ENCODE assay signal across 10 mouse cellular contexts in the genomic region with DNA sequence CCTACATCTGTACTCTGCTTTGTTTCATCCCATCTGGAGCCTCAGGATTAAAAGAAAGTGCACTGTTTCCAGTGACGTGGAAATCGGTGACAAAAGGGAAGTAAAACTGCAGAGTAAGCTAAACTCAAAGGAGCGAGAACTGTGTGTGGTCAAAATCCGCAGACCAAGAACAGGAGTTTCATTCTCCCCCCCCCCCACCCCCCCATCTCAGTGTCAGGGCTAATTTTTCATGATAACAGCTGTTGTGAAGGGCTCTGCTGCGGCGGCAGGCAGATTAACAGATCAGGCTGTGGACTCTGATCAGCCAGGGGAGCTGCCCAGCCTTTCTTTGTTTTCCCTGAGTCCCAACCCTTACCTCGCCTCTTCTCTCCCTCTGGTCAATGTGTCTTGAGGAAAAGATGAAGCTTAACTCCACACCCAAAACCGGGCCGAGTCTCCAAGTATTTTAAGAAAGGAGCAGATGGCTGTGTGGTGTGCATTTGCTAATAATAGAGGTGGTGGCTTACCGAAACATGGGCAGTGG. TPM values are rescaled to one million over a fixed set of nuclear protein-coding genes. Genes with fewer than 3 reads are reported as not detected.
A peak's percentile ranks its signal among the peaks of the same experiment; 100 is the strongest.
DNase-seq lines count a peak whose midpoint lies in the region; TF ChIP-seq lines count a peak whose summit lies in the region.
"Had no signal": no experiment of that assay in that cellular context is flagged by ENCODE, and none has a peak within 500 bp of the region (broad histone marks: within the 10 kb centered on the region; RNA-seq: fewer than 3 reads in every experiment).

No protein-coding gene starts in this region.

- peaks cover 0 to 14% of the 10 kb centered on the region in 2 experiments; a peak in 2 of 4 replicates for H3K36me3 ChIP-seq in MEL (ENCODE audit: control insufficient read depth in 1 of 2, insufficient read depth in 2 of 2, low read length in 2 of 2)
- H3K36me3 ChIP-seq: hindbrain, embryonic 15.5 days had no signal

- H3K27me3 ChIP-seq in MEL (ENCODE audit: control insufficient read depth in 1 of 2, insufficient read depth in 2 of 2, low read length in 2 of 2) = no peaks in the 10 kb centered on the region

- no peak for TF ChIP-seq CTCF in MEL (IDR thresholded peaks at IDR 0.05 in 2 of 3, conservative IDR thresholded peaks at IDR 0.05 in 1 of 3; ENCODE audit: control insufficient read depth in 1 of 3, insufficient read depth in 1 of 3, low read depth in 2 of 3, low read length in 3 of 3, poor library complexity in 1 of 3, severe bottlenecking in 1 of 3)

- no peak for TF ChIP-seq POLR2A in MEL (IDR thresholded peaks at IDR 0.05; ENCODE audit: control insufficient read depth in 1 of 2, insufficient read depth in 1 of 2, low read depth in 1 of 2, low read length in 2 of 2, poor library complexity in 1 of 2)

- H3K79me2 ChIP-seq in MEL (ENCODE audit: control insufficient read depth, insufficient read depth, low read length, poor library complexity) = no peaks in the 10 kb centered on the region

- no peak overlapping the region for H3K27ac ChIP-seq in MEL (ENCODE audit: control insufficient read depth, low read depth, low read length)
- H3K27ac ChIP-seq: hindbrain, embryonic 15.5 days had no signal

- peak overlapping the region; percentile 38; the same call in 1 of the 2 replicates for H3K9ac ChIP-seq in MEL (ENCODE audit: control insufficient read depth, low read depth, low read length, poor library complexity, severe bottlenecking)
- H3K9ac ChIP-seq: hindbrain, embryonic 15.5 days had no signal

- TF ChIP-seq EP300 in MEL (IDR thresholded peaks at IDR 0.05; ENCODE audit: low read depth in 1 of 2, low read length in 2 of 2) = no peak

- peak overlapping the region in 1 of 2 experiments; percentile 28; a peak in 1 of 4 replicates for H3K4me3 ChIP-seq in MEL (ENCODE audit: control insufficient read depth in 1 of 2, insufficient read depth in 1 of 2, low read depth in 2 of 2, low read length in 2 of 2)
- H3K4me3 ChIP-seq: hindbrain, embryonic 15.5 days had no signal

- DNase-seq in layer of hippocampus, adult 9-11 months = peak; percentile 71
- DNase-seq in layer of hippocampus, postnatal 25 days (ENCODE audit: extremely low spot score in 1 of 2, low spot score in 1 of 2) = no peak
- peak; percentile 61 for DNase-seq in MEL (ENCODE audit: low read depth, low spot score)
- DNase-seq in induced T-regulatory cell, adult 2 months (ENCODE audit: low read depth) = peak; percentile 33
- DNase-seq in retina, embryonic 14.5 days (ENCODE audit: low spot score) = peak; percentile 44
- DNase-seq in gastrocnemius, postnatal 36 days = no peak
- no peak for DNase-seq in cerebellum, postnatal 36 days
- no peak for DNase-seq in spleen, adult 12 weeks (ENCODE audit: low spot score)
- DNase-seq: lung, postnatal 10 days had no signal

- peaks cover 4 to 23% of the 10 kb centered on the region in 2 experiments for H3K4me1 ChIP-seq in MEL (ENCODE audit: control insufficient read depth in 1 of 2, insufficient read depth in 2 of 2, low read length in 2 of 2)
- H3K4me1 ChIP-seq: hindbrain, embryonic 15.5 days had no signal

- no peaks in the 10 kb centered on the region for H3K9me3 ChIP-seq in MEL (replicated peaks; ENCODE audit: insufficient read depth, low read length)
- H3K9me3 ChIP-seq: hindbrain, embryonic 15.5 days had no signal

- intact Hi-C loops in gastrocnemius, postnatal 36 days (cut with DNase I) = no loop called here

- TF ChIP-seq RAD21 in MEL (IDR thresholded peaks at IDR 0.05; ENCODE audit: low read depth, low read length) = no peak

TF ChIP-seq in MEL, 35 proteins besides CTCF, POLR2A, EP300 and RAD21:
- TF ChIP-seq ETS1 (IDR thresholded peaks at IDR 0.05; ENCODE audit: low read depth, low read length) (peak; percentile 70), MAFK (IDR thresholded peaks at IDR 0.05; ENCODE audit: borderline replicate concordance, low read depth, low read length) (peak; percentile 94), TCF12 (IDR thresholded peaks at IDR 0.05; ENCODE audit: low read depth, low read length) (peak; percentile 36), ELF1 (IDR thresholded peaks at IDR 0.05; ENCODE audit: low read depth, low read length) (no peak)
TF ChIP-seq in MEL: peak in this region for 3.

RNA-seq across cellular contexts. Expression of gene Dnajc13, which starts 6.7 kb away (rescaled TPM):
- 10 to 100 TPM; 55.5 to 69.7 TPM for total RNA-seq in layer of hippocampus, postnatal 25 days (2021)
- 24.1 and 26.4 TPM in 2 replicates for total RNA-seq in MEL (2012; rRNA removed)
- 10 to 100 TPM; 31.1 to 59.0 TPM for polyA plus RNA-seq in MEL (2012; ENCODE audit: insufficient read depth in 1 of 2, insufficient read length in 2 of 2, low read depth in 1 of 2, low replicate concordance in 2 of 2, missing spikeins in 1 of 2)
- total RNA-seq in gastrocnemius, postnatal 36 days (2021) = 10 to 100 TPM; 19.1 to 25.4 TPM

Comparison
In these comparisons a context has a peak if more than half of its experiments do, and no peak if none do; other contexts are left out.
1. DNase-seq: peak in layer of hippocampus, adult 9-11 months (single experiment), MEL (single experiment), induced T-regulatory cell, adult 2 months (single experiment) and retina, embryonic 14.5 days (single experiment); none in layer of hippocampus, postnatal 25 days (0 of 2), gastrocnemius, postnatal 36 days (0 of 2), cerebellum, postnatal 36 days (0 of 2) and spleen, adult 12 weeks (single experiment).